Mouse (Mus musculus): ENCODE results near the gene Nob1.

- no peak for TF ChIP-seq POLR2A (IDR thresholded peaks at IDR 0.05; ENCODE audit: borderline replicate concordance, insufficient read depth, low read length)
- no peak for TF ChIP-seq CTCF (IDR thresholded peaks at IDR 0.05; ENCODE audit: borderline replicate concordance, insufficient read depth, low read depth, low read length)
These were observed 38.7 kb downstream of the Nob1 start for GRCm38 (mm10) chr8:107386171-107386570.
